Mouse (Mus musculus): ENCODE measurements around the gene 4930562C15Rik. TPM values are rescaled to one million over a fixed set of nuclear protein-coding genes. Genes with fewer than 3 reads are reported as not detected.

Gene 4930562C15Rik
- polyA plus RNA-seq, 1 experiment from 2014 or later, result 0.14 TPM

- no peak overlapping the region for H3K27ac ChIP-seq (replicated peaks)
- no peak for ATAC-seq (ENCODE audit: insufficient read depth)
Measured at GRCm38 (mm10) chr16:4894201-4894908, 59.1 kb downstream of the 4930562C15Rik start.

GRCm38 (mm10) chr16:4896249-4897027, 61.2 kb downstream of the 4930562C15Rik start:
- peak; percentile 85 for ATAC-seq (ENCODE audit: insufficient read depth)
- peak overlapping the region; percentile 52 for H3K4me2 ChIP-seq

More at GRCm38 (mm10) chr16:4894201-4894908, 59.1 kb downstream of the 4930562C15Rik start:
- Histone ChIP-seq H3K9ac (no peak overlapping the region), H3K4me3 (replicated peaks) (no peak overlapping the region), H3K9me3 (replicated peaks) (no peaks in the 10 kb centered on the region), H3K4me2 (no peak overlapping the region), H3K36me3 (replicated peaks) (peaks cover 4% of the 10 kb centered on the region), H3K4me1 (replicated peaks) (peaks cover 75% of the 10 kb centered on the region), H3K27me3 (no peaks in the 10 kb centered on the region)
- 66% methylated on average over 7 of the region's 7 CpGs for WGBS (ENCODE audit: insufficient replicate concordance)

GRCm38 (mm10) chr16:4897146-4897730, 62.0 kb downstream of the 4930562C15Rik start:
- Histone ChIP-seq H3K9ac (no peak overlapping the region), H3K4me2 (peak overlapping the region; percentile 52; the same call in 1 of the 2 replicates), H3K36me3 (replicated peaks) (no peaks in the 10 kb centered on the region), H3K4me3 (replicated peaks) (no peak overlapping the region), H3K4me1 (replicated peaks) (peaks cover 58% of the 10 kb centered on the region), H3K27ac (replicated peaks) (peak overlapping the region; percentile 76), H3K27me3 (no peaks in the 10 kb centered on the region), H3K9me3 (replicated peaks) (no peaks in the 10 kb centered on the region)
- 50% methylated on average over 7 of the region's 7 CpGs for WGBS (ENCODE audit: insufficient replicate concordance)
- peak; percentile 39; the same call in 1 of the 2 replicates for ATAC-seq (ENCODE audit: insufficient read depth)

More at GRCm38 (mm10) chr16:4896249-4897027, 61.2 kb downstream of the 4930562C15Rik start:
- Histone ChIP-seq H3K9ac (no peak overlapping the region), H3K4me3 (replicated peaks) (no peak overlapping the region), H3K36me3 (replicated peaks) (no peaks in the 10 kb centered on the region), H3K9me3 (replicated peaks) (no peaks in the 10 kb centered on the region), H3K27me3 (no peaks in the 10 kb centered on the region), H3K4me1 (replicated peaks) (peaks cover 63% of the 10 kb centered on the region), H3K27ac (replicated peaks) (peak overlapping the region; percentile 76)
- WGBS (ENCODE audit: insufficient replicate concordance), result 18% methylated on average over 5 of the region's 5 CpGs

DNA sequence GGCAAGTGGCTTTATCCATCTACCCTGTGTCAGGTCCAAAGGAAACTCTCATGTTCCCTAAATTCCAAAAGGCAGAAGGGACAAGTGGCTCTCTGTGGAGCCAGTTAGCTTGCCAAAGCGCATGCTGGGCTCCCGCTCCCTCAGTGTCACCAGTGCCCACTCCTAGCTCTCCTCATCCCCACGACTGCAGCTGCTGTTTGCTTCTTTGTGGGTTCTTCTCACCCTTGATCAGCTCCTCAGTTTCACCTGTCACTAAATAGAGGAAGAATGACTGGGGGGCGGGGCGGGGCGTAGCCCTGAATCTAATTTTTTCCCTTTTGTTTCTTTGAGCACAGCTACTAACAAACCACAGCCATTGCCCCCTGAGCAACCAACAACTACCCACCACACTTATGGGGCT, 63.7 kb downstream of the 4930562C15Rik start:
- no peaks in the 10 kb centered on the region for H3K36me3 ChIP-seq (replicated peaks)
- H3K4me1 ChIP-seq (replicated peaks), result peaks cover 61% of the 10 kb centered on the region
- no peak overlapping the region for H3K9ac ChIP-seq
- H3K9me3 ChIP-seq (replicated peaks), result no peaks in the 10 kb centered on the region
- no peak overlapping the region for H3K4me3 ChIP-seq (replicated peaks)
- no peak overlapping the region for H3K27ac ChIP-seq (replicated peaks)
- no peak for ATAC-seq (ENCODE audit: insufficient read depth)
- WGBS (ENCODE audit: insufficient replicate concordance), result 66% methylated on average over 6 of the region's 6 CpGs
- H3K4me2 ChIP-seq, result no peak overlapping the region
- H3K27me3 ChIP-seq, result no peaks in the 10 kb centered on the region

GRCm38 (mm10) chr16:4899711-4900110, 64.5 kb downstream of the 4930562C15Rik start:
- no peak for ATAC-seq (ENCODE audit: insufficient read depth)
- Histone ChIP-seq H3K9ac (no peak overlapping the region), H3K27me3 (no peaks in the 10 kb centered on the region), H3K9me3 (replicated peaks) (no peaks in the 10 kb centered on the region), H3K4me1 (replicated peaks) (peaks cover 58% of the 10 kb centered on the region), H3K36me3 (replicated peaks) (no peaks in the 10 kb centered on the region), H3K4me3 (replicated peaks) (no peak overlapping the region), H3K4me2 (no peak overlapping the region), H3K27ac (replicated peaks) (no peak overlapping the region)
- 57% methylated on average over 2 of the region's 2 CpGs for WGBS (ENCODE audit: insufficient replicate concordance)

GRCm38 (mm10) chr16:4901167-4901566, 66.0 kb downstream of the 4930562C15Rik start:
- WGBS (ENCODE audit: insufficient replicate concordance), result 64% methylated on average over 7 of the region's 7 CpGs
- ATAC-seq (ENCODE audit: insufficient read depth), result no peak
- Histone ChIP-seq H3K36me3 (replicated peaks) (no peaks in the 10 kb centered on the region), H3K27ac (replicated peaks) (no peak overlapping the region), H3K4me2 (no peak overlapping the region), H3K9ac (no peak overlapping the region), H3K27me3 (no peaks in the 10 kb centered on the region), H3K4me3 (replicated peaks) (no peak overlapping the region), H3K4me1 (replicated peaks) (peaks cover 55% of the 10 kb centered on the region), H3K9me3 (replicated peaks) (no peaks in the 10 kb centered on the region)

DNA sequence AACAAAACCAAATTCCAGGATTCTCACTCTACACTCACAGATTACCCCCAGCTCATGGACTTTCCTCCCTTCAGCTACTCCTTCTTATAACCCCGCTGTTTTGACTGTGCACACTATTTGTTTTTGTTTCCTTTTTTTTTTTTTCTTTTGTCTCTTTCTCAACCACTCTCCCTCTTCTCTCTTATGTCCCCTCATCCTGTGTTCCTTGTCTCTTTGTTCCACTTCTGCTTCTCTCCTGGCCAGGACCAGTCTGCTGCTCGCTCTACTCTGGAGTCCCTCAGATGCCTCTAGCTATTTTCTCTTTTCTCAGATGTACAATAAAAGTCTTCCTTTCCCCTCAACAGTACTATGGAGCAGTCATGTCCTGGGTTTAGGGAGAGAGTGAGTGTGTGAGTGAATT, 67.2 kb downstream of the 4930562C15Rik start:
- H3K27ac ChIP-seq (replicated peaks), result no peak overlapping the region
- 63% methylated on average over 2 of the region's 2 CpGs for WGBS (ENCODE audit: insufficient replicate concordance)
- no peaks in the 10 kb centered on the region for H3K9me3 ChIP-seq (replicated peaks)
- H3K27me3 ChIP-seq, result no peaks in the 10 kb centered on the region
- no peak for ATAC-seq (ENCODE audit: insufficient read depth)
- H3K4me2 ChIP-seq, result no peak overlapping the region
- H3K36me3 ChIP-seq (replicated peaks), result no peaks in the 10 kb centered on the region
- H3K4me1 ChIP-seq (replicated peaks), result peaks cover 51% of the 10 kb centered on the region
- H3K9ac ChIP-seq, result no peak overlapping the region
- no peak overlapping the region for H3K4me3 ChIP-seq (replicated peaks)

GRCm38 (mm10) chr16:4903491-4904102, 68.4 kb downstream of the 4930562C15Rik start:
- ATAC-seq (ENCODE audit: insufficient read depth), result no peak

DNA sequence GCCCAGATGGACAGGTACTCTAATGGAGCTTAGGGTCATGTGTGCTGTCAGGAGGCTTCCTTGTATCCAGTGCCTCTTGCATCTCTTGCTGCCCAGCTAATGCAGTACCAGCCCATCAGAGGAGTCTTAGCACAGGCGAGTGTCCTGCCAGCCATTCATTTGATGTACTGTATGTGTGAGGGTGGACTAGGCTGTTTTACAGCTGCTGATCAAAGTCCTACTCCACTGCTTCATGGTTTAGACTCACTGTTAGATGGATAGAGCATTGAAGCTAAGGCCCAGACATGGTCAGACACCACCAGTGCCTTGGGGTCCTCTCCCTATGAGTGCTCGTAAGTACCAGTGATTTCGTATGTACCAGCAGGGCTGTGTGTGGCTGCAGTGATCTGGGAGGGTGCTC, 69.7 kb downstream of the 4930562C15Rik start:
- 76% methylated on average over 3 of the region's 3 CpGs for WGBS (ENCODE audit: insufficient replicate concordance)
- no peak for ATAC-seq (ENCODE audit: insufficient read depth)
- H3K9me3 ChIP-seq (replicated peaks), result no peaks in the 10 kb centered on the region
- no peak overlapping the region for H3K4me3 ChIP-seq (replicated peaks)
- peaks cover 10% of the 10 kb centered on the region; the same call in 1 of the 2 replicates for H3K36me3 ChIP-seq (replicated peaks)
- no peak overlapping the region for H3K9ac ChIP-seq
- H3K27me3 ChIP-seq, result no peaks in the 10 kb centered on the region
- H3K27ac ChIP-seq (replicated peaks), result no peak overlapping the region
- peaks cover 54% of the 10 kb centered on the region for H3K4me1 ChIP-seq (replicated peaks)
- no peak overlapping the region for H3K4me2 ChIP-seq

More at GRCm38 (mm10) chr16:4903491-4904102, 68.4 kb downstream of the 4930562C15Rik start:
- Histone ChIP-seq H3K9ac (no peak overlapping the region), H3K27ac (replicated peaks) (no peak overlapping the region), H3K27me3 (no peaks in the 10 kb centered on the region), H3K9me3 (replicated peaks) (no peaks in the 10 kb centered on the region), H3K4me1 (replicated peaks) (peaks cover 54% of the 10 kb centered on the region), H3K4me2 (no peak overlapping the region), H3K36me3 (replicated peaks) (no peaks in the 10 kb centered on the region), H3K4me3 (replicated peaks) (no peak overlapping the region)
- WGBS (ENCODE audit: insufficient replicate concordance), result 56% methylated on average over 6 of the region's 6 CpGs

DNA sequence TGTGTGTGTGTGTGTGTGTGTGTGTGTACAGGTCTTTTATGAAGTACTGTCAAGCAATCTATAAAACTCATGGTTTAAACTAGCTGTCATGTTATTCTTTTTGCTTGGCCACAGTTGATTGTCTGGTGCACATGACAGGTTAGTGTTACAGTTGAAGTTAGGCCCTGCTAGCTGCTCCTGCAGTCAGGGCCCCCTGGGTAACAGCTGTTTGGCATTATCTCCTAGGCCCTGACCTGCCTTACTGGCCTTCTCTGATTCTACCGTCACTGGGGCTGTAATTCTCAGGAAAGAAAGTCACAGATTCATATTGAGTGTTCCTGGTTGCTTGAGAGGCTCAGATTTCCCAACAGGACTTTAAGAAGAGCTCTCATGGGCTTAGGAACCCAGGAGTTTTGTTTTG, 70.4 kb downstream of the 4930562C15Rik start:
- H3K27me3 ChIP-seq, result no peaks in the 10 kb centered on the region
- no peak overlapping the region for H3K27ac ChIP-seq (replicated peaks)
- H3K4me2 ChIP-seq, result no peak overlapping the region
- no peak overlapping the region for H3K9ac ChIP-seq
- WGBS (ENCODE audit: insufficient replicate concordance), result 16% methylated on average over 1 of the region's 1 CpGs
- ATAC-seq (ENCODE audit: insufficient read depth), result no peak
- peaks cover 54% of the 10 kb centered on the region for H3K4me1 ChIP-seq (replicated peaks)
- H3K9me3 ChIP-seq (replicated peaks), result no peaks in the 10 kb centered on the region
- H3K4me3 ChIP-seq (replicated peaks), result no peak overlapping the region
- H3K36me3 ChIP-seq (replicated peaks), result peaks cover 17% of the 10 kb centered on the region

GRCm38 (mm10) chr16:4906559-4906958, 71.3 kb downstream of the 4930562C15Rik start:
- Histone ChIP-seq H3K4me3 (replicated peaks) (no peak overlapping the region), H3K4me2 (no peak overlapping the region), H3K36me3 (replicated peaks) (peaks cover 27% of the 10 kb centered on the region), H3K27ac (replicated peaks) (no peak overlapping the region), H3K4me1 (replicated peaks) (peaks cover 54% of the 10 kb centered on the region), H3K27me3 (no peaks in the 10 kb centered on the region), H3K9ac (no peak overlapping the region), H3K9me3 (replicated peaks) (no peaks in the 10 kb centered on the region)
- no peak for ATAC-seq (ENCODE audit: insufficient read depth)

Data from liver, embryonic 15.5 days (tissue).